Mouse (Mus musculus) myocyte (in vitro differentiated cells): ENCODE results near the gene Gm5269.

Experiments
- E2F4 ChIP-seq: IDR thresholded peaks from one replicate; pipeline ENCODE4 v1.6.1; 2011; ENCODE audit warnings: mild to moderate bottlenecking, control low read depth, moderate library complexity; ENCODE audit not compliant: insufficient read depth
- MAX ChIP-seq: IDR thresholded peaks from one replicate; pipeline ENCODE4 v1.6.1; 2011; ENCODE audit warnings: low read depth, mild to moderate bottlenecking, control low read depth
- MYOD1 ChIP-seq, 3 experiments: IDR thresholded peaks; one replicate each; pipeline ENCODE4 v1.6.1; 2011; ENCODE audit warnings: control low read depth in 2 of 3, low read depth in 2 of 3, mild to moderate bottlenecking in 2 of 3, moderate library complexity in 1 of 3; ENCODE audit not compliant: insufficient read length in 2 of 3, control insufficient read depth in 1 of 3
- MYOG ChIP-seq, 3 experiments: IDR thresholded peaks; one replicate each; pipeline ENCODE4 v1.6.1; 2011; ENCODE audit warnings: control low read depth in 2 of 3, low read depth in 2 of 3, mild to moderate bottlenecking in 2 of 3; ENCODE audit not compliant: insufficient read length in 2 of 3, control insufficient read depth in 1 of 3, insufficient read depth in 1 of 3
- POLR2A ChIP-seq: IDR thresholded peaks from one replicate; pipeline ENCODE4 v1.6.1; 2011; ENCODE audit warnings: low read depth, mild to moderate bottlenecking, control low read depth, moderate library complexity; ENCODE audit not compliant: insufficient read length
- POLR2AphosphoS2 ChIP-seq: IDR thresholded peaks from one replicate; pipeline ENCODE4 v1.6.1; 2011; ENCODE audit warnings: low read depth, control low read depth; ENCODE audit not compliant: insufficient read length
- REST ChIP-seq: IDR thresholded peaks from one replicate; pipeline ENCODE4 v1.6.1; 2011; ENCODE audit warnings: mild to moderate bottlenecking, control low read depth, moderate library complexity; ENCODE audit not compliant: insufficient read depth, insufficient read length
- SRF ChIP-seq: IDR thresholded peaks from one replicate; pipeline ENCODE4 v1.6.1; 2011; ENCODE audit warnings: low read depth; ENCODE audit not compliant: control insufficient read depth, insufficient read length
- USF1 ChIP-seq: IDR thresholded peaks from one replicate; pipeline ENCODE4 v1.6.1; 2011; ENCODE audit warnings: low read depth, mild to moderate bottlenecking, control low read depth, moderate library complexity

GRCm38 (mm10) chr1:45919752-45920151, 29.7 kb upstream of the Gm5269 start:
- no peak for TF ChIP-seq POLR2A
- TF ChIP-seq POLR2AphosphoS2, result no peak
- no peak for TF ChIP-seq USF1
- TF ChIP-seq REST, result no peak
- TF ChIP-seq MYOG (IDR thresholded peaks at IDR 0.05; ENCODE audit: control insufficient read depth in 1 of 3, insufficient read depth in 1 of 3, insufficient read length in 2 of 3, low read depth in 2 of 3), result no peak
- TF ChIP-seq SRF, result no peak
- no peak for TF ChIP-seq E2F4
- no peak for TF ChIP-seq MAX
- no peak for TF ChIP-seq MYOD1 (IDR thresholded peaks at IDR 0.05; ENCODE audit: control insufficient read depth in 1 of 3, insufficient read length in 2 of 3, low read depth in 2 of 3)
